Mouse (Mus musculus) frontal cortex, adult (tissue): ENCODE measurements around the gene Adamts7.

Source experiments
- ATAC-seq: cut with Nextera tagmentation; 2 replicates; pipeline ENCODE4 v1.9.2; 2017; ENCODE audit warnings: mild to moderate bottlenecking, moderate library complexity, mixed read lengths; ENCODE audit not compliant: low TSS enrichment

Adamts7 gene

DNA sequence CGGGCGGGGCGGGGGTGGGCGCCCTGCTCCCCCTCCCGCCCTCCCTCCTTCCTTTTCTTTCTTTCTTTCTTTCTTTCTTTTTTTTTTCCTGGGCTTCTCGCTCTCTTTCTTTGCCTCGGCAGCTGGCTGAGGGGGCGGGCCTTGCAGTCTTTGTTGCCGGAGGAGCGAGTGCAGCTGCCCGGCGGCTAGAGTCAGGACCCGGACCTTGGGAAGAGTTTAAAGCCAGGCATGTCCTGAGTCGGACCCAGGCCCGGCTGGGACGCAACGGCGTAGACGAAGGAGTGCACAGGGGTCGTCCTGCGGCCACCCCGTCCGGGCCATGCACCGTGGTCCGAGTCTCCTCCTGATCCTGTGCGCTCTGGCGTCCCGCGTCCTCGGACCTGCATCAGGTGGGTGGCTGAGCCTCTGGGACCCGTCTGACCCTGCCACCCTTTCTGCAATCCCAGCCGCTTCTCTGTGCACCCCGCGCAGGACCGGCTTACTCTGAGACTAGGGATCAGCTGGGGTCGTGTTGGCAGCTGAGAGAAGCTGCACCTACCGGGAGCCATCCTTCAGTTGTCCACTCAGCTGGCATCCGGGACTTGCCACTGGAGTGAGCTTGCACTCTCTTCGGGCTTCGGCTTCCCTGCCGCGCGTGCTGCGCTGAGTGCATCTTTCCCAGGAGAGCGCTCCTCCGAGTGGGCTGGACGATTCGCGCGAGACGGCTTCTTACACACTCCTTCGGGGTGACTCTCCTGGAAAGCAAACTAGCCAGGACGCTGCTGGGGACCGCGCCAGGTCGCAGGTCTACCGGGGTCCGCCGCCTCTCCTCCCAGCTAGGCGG lies at the start of gene Adamts7:
Gene Adamts7, plus strand, starts transcription at position 144 of the 823 bp plus-strand sequence.
- ATAC-seq = peak; percentile 80

DNA sequence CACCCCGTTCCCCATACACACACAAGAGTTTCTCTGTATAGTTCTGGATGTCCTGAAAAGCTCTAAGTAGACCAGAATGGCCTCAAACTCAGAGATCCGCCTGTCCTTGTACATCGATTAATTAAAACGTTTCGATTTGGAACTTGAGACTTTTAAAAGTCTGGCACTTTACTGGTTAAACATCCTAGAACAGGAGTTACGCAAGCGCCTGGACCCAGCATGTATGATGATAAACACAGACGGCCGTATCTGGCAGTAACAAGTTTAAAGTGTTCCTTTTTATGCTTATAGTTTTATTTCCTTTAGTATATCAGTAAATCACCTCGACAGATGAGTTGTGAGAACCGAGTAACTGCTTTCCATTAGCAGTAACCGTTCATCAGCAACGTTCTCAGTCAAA lies 49.7 kb upstream of the Adamts7 start:
- no peak for ATAC-seq

DNA sequence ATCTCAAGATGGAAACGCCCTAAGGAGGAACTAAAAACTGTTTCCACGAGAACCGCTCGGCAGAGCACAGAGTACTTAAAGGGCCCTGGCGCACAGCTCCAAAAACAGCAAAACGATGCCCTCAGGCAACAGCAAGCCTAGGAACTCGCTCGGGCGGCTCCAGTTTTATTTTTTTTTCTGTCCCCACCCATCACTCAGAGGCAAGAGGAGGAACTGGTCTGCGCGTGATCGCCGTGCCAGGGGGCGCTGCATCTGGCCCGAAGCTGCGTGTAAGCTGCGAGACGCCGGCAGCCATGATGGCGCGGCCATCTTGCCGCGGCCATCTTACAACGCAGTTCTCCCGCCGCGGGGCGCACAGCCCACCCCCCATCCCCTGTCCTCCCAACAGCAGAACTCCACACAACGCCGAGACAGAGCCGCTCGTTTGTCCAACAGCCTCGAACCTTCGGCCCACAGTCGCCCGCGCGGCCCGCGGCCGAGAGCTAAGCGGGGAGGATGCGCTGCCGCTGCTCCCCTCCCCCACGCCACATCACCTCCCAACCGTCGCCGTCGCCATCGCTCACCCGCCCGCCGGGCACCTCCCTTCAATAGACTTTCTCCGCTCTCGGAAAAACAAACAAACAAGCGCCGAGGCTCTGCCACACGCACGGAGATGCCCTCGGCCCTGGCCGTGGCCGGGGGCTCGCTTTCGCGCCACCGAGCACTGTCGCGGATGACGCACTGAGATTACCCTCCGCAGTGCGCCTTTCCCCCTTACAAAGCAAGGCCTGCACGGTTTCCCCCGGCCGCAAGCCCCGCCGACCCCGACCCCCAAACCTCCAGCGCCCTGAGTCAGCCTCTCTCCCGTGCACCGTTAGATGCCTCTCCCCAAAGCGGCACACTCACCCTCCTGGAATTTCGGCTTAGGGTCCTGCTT lies 49.0 kb upstream of the Adamts7 start:
- ATAC-seq = peak; percentile 79

DNA sequence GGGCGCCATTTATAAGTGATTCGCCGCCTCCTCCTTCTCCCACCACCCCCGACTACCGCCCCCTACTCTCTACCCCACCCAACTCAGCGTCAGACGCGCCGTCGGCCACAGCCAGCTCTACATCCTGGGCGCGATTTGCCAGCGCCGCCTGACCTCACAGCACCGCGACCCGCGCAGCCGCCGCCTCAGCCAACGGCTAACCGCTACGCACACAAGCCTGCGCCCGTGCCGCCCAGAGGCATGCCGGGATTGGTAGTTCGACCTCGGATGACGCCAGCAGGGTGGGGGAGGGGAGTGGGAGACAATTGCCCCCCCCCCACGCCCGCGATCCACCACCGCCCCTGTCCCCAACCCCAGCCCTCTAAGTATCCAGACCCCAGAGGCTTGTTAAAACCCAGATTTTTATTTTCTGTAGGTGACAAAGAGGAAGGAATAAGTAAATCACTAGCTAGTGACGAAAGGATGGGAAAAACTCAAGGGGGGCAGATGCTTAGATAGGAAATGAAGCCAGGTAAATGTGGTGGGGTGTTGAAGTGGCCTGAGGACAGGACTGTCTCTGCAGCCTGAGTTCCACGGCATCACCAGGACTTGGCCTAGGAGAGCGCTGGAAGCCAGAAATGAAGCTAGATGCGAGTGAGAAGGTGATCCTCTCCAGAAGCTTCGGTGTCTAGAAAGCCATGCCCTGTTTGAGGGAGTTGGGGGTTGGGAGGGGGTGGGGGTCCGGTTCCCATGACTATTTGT lies 48.1 kb upstream of the Adamts7 start, which contains the start of gene Morf4l1:
Gene Morf4l1, minus strand, starts transcription at position 208 of the 741 bp plus-strand sequence.
- peak; percentile 95 for ATAC-seq

DNA sequence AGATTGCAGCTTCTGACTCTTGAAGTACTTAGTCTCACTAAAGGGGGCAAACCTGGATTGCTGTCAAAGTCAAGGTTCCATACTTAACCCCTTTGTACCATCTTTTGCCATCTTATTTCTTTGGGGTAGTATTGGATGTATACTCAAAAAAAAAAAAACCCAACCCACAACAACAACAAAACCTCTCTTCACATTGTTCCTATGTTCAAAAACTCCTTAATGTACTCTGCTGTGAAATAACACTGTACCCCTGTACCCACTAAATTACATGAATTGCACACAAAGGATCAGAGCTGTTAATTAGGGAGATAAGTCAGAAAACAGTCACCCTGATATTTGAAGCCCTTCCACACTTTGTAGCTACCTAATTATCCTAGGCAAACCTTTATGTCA lies 47.6 kb upstream of the Adamts7 start:
- ATAC-seq = no peak

DNA sequence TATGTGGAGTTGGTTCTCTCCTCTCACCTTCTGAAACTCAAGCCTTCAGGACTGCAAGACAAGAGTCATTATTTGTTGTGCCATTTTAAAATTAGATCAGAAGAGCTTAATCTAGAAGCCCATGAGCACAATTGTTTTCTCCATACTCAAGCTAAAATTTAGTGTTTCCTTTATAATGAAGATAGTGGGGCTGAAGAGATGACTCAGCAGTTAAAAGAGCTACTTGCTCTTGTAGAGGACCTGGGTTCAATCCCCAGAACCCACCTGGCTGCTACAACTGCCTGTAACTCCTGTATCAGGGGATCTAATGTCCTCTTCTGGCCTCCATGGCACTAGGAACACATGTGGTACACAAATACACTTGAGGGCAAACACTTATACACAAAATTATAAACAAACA lies 45.6 kb upstream of the Adamts7 start:
- ATAC-seq = no peak

DNA sequence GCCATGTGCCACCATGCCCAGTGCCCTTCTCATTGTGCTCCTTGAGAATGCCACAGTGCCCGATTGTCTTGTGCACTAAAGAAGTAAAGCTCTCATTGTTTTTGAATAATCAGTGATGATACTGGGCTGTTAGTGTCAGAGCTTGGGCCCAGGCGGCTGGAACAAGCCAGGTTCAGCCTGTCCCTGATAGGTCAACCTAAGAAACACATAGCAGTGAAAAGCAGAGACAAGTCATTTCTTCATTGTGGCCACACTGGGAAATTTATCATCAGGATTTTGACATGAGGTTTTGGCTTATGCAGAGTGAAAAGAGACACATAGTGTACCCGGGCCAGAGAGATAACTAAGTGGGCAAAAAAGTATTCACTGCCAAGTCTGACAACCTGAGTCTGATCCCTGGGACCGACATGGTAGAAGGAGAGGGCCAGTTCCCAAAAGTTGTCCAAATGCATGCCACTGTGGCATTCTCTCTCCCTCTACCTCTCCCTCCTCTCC lies 40.6 kb upstream of the Adamts7 start:
- no peak for ATAC-seq

DNA sequence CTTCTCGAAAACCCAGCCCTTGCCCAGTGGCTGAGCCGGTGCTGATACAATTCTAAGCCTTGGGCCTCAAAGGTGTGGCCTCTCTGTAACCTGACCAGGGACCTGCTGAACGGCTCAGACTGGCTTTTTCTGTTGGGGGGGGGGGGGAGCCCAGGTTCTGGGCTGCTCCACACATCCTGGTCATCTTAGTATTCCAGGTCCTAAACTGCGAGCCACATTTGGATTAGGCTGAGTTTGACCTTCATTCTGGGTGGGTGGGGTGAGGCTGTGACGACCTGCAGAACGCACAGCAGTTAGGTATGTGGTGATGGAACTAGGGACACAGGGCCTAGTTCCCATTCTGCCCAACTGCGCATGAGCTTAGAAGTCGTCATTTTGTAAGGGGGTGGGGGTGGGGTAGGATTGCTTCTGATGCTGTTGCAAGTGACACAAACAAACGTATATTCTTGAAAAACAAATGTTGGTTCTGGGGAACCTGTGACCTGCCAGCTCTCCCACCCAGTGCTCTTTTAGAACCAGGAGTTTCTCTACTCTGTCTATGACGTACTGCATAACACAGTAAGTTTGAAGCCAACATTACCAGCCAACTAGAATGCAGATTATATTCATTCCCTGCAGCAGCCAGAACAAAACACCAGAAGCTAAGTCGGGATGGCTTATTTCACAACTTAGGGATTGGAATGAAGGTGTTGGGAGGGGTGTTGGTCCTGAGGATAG lies 38.6 kb upstream of the Adamts7 start:
- peak; percentile 46; the same call in 1 of the 2 replicates for ATAC-seq

DNA sequence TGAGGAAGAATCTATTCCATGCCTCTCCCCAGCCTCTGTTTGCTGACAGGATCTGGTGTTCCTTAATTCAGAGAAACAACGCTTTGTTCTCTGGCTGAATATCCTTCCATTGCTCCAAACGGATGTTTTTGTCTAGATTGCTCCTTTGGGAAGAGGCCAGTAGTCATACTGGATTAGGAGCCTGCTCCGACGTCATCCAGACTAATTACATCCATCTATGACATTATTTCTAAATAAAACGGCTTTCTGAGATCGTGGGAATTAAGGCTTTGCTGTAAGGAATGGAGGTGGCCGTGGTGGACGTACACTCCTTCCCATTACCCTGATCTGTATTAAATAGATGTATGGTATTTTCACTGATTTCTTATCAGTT lies 38.0 kb upstream of the Adamts7 start:
- no peak for ATAC-seq

DNA sequence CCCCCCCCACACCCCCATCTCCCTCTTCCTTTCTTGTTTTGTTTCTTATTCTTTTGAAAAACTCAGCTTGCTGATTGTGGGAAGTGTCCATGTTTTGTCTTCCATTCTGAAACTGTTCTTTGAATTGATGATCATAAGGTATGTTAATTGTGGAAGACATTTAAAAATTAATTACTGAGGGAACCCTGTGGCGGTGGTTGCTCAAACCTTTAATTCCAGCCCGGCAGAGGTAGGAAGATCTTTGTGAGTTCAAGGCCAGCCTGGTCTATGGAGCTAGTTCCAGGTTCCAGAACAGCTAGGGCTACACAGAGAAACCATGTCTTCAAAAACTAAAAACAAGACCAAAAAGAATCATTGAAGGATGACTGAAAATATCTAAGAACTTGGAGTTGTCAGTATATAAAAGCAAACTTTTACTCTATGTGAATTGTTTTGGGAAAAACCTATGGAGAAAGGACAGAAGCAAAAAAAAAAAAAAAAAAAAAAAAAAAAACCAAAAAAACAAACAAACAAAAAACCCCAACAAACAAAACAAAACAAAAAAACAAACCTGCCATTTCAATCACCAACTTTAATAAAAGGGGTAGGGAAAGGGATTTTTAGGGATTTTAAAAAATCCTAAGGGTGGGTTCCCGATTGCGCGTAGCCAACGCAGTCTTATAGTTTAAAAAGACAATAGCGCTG lies 37.3 kb upstream of the Adamts7 start:
- no peak for ATAC-seq

DNA sequence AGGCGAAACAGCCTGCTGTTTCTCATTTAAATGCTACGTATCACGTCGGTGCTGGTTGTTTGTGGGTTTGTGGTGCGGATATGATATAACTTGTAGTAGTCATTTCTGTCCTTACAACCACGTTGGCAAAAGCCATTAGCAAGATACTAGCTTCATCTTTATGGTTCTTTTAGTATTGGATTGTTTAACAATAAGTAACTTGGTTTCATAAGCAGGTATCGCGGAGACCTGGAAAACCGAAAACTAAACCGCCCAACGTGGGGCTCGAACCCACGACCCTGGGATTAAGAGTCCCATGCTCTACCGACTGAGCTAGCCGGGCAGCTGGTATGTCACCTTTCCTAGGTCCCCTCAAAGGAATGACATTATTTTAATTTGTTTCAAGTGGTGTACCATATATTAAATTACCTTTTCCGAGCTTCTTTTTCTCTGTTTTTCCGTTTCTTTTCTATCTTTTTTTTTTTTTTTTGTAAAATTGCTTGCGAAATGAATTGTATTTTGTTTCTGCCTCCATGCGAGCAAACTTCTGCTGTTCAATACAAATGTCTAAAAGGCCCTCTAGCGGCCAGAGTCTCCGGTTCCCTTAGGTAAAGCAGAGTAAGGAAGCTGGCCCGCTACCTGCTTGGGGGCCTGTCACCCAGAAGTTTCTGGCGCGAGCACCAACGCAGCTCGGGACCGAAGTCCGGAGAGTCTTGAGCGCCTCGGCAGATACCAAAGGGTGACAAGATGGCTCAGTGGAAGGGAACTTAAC lies 36.4 kb upstream of the Adamts7 start:
- ATAC-seq = peak; percentile 89

DNA sequence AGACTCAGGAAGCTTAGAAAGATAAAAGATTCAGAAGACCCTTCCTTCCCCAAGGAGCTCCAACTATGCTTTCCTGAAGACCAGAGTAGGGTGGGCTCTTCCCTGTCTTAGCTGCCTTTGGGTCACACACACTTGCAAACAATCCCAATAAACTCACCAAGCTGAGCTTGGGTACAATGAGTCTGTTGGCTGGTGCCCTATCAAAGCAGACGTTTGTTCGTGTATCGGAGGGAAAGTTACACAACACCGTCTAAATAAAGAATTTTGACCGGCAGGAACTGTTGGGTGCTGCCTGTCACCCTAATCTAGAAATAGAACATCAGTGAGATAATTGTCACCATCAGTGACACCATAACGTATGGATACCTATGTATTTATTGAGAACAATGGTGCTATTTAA lies 35.7 kb upstream of the Adamts7 start:
- ATAC-seq = no peak

DNA sequence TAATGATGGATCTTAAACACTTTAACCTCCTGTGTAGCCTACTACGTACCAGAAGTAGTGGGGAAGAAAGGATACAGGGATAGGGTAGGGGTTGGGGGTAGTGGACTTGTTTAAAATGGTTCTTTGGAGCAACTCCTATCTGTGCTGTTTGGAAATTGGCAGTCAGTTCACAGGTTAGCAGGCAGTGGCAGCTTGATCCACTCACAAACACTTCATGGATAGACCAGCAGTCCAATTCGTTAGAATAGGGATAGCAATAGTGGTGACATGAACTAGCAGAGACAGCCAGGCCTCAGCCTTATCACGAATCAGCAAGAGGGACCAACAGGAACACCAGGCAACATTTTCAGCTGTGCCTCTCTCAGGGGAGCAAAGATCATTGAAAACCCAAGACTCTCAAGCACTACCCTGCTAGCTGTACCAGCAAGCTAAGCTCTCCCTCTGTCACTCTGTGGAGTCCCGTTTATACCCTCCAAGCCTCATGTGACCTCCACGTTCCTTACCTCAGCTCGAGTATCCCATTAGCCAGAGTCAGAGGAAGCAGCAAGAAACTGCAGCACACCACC lies 34.1 kb upstream of the Adamts7 start:
- ATAC-seq = no peak

DNA sequence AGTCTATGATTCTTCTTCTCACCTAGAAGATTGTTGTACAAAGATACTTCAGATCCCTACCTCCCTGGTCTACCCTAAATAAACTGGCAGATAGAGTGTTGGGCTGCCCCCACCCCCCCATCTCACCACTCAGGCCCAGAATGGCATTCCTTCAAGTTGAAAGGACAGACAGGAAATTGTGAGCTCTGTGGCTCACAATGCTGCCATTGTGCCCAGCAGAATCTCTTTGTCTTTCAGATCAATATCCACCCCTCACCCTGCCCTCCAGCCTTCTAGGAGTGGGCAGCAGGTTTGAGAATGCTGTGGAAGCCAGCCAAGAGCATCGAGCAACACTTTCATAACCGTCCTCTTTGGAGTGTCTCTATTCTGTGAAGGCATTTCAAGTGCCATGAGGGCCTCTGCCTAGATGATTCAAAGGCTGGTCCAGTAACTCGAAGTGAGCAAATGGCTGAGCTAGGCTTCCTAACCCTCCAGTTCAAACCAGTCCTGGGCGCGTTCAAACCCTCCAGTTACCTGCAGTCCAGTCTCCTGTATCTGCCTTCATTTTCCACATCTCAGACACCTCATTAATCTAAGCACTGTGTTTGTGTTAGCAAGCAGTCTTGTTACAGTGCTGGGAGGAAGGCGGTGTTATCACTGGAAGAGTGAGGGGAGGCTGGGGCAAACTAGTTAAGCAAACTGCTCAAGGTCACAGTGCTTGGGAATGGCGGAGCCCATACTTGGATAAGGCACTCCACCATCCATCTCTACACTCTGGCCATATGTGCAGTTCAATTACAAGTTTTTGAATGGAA lies 29.1 kb upstream of the Adamts7 start:
- ATAC-seq = no peak

DNA sequence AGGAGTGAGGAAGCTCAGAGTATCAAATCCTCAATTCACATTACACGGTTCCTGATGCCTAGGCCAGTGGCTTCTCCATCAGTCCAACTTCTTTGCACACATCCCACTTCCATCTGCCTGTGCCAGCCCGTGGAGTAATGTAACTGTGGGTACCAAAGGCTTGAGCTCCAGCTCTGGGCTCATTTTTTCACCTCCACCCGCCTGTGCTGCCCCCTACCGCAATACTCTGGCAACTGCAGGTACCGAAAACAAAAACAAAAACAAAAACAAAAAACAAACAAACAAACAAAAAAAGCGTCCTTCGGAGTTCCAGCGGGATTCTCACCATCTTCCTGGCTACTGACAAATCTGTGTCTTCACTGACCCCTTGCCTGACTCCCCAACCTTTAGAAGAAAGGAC lies 27.4 kb upstream of the Adamts7 start:
- no peak for ATAC-seq

DNA sequence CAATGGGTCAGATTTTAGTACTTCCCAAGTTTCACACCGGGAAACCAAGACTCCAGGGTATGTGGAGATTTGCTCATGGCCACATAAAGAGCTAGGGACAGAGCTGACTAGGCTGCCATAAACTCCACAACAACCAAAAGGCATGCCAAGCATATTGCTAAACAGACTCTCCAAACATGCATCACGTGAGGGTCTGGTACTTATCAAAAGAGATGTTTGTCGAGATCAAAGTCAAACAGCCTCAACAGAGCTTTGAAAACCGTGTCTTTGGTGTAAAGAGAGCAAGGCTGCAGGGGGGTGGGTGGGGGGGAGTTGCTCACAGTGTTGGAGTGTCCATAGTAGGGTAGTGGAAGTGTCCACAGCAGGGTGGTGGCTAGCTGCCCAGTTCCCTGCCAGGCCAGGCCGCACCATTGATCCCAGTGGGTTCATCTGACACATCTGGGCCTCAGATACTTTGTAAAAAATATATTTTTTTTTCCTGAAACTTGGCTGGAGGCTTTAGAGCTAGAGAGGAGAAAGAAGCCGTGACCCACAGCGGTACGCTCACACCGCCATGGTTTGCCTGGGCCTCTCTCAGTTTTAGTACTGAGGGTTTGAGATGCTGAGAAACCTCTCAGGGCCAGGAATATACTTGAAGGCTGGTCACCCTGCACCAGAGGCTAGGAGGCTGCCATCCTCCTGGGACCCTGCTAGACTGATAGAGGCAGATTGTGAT lies 26.7 kb upstream of the Adamts7 start:
- ATAC-seq = no peak

DNA sequence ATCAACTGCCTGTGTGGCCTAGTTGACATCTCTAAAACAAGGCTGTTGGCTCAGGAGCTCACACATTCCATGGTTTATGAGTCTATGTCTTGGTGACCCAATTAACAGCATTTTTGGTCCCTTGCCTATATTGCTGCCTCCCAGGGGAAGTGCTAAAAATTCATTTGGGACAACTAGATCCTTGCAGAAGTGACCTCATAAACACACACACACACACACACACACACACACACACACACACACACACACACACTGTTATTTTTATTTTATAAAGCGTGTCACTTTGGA lies 26.2 kb upstream of the Adamts7 start:
- no peak for ATAC-seq

DNA sequence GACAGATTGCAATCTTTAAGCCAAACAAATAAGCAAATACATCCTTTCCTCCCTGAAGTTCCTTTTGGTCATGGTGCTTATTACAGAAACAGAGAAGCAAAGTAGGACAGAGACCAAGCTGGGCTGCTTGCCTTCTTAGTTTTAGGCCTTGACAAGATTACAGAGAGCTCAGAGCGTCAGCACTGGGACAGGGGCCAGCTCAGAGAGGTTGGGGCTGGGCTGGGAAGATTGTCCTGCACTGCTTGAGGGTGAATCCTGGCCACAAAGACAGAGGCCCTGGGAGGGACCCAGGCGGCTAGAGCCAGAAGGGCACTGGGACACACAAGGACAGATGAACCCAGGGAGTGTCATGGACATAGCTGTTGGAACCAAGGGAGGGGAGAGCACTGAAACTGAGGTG lies 17.1 kb upstream of the Adamts7 start:
- no peak for ATAC-seq
